Mouse (Mus musculus): Measurements from ENCODE around the gene Relb. TPM values are rescaled to one million over a fixed set of nuclear protein-coding genes. Genes with fewer than 3 reads are reported as not detected.

Gene Relb
- polyA plus RNA-seq, 1 experiment = 144 TPM

DNA sequence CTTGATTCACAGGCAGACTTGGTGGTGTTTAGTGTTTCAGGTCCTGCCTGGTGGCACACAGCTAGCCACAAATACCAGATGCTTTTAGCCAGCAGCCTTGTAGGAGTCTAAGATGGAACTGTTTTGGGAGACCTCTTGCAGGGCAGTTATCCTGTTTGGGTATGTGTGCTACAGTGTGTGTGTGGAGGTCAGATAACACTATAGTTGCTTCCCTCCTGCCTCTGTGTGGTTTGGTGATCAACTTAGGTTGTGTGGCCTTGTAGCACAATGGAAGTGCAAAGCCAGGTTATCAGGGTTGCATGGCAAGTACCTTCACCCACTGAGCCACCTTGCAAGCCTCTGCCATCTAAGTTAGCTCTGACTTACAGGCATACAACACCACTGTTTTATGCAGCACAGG is 3.5 kb upstream of the Relb start:
- Histone ChIP-seq H3K36me3 (ENCODE audit: control insufficient read depth, insufficient read depth, low read length) (peaks cover 45% of the 10 kb centered on the region), H3K4me3 (ENCODE audit: low read depth, low read length) (no peak overlapping the region), H3K27ac (ENCODE audit: insufficient read depth, low read depth, low read length) (no peak overlapping the region), H3K4me1 (ENCODE audit: control insufficient read depth, insufficient read depth, insufficient read length, low read length) (peaks cover 27% of the 10 kb centered on the region), H3K27me3 (ENCODE audit: control insufficient read depth, insufficient read depth, low read length) (no peaks in the 10 kb centered on the region)
- TF ChIP-seq POLR2A (IDR thresholded peaks at IDR 0.05; ENCODE audit: low read depth, low read length) = no peak
- no peak for TF ChIP-seq CTCF (IDR thresholded peaks at IDR 0.05; ENCODE audit: extremely low read depth, insufficient read length, insufficient replicate concordance, low read depth, low read length)

DNA sequence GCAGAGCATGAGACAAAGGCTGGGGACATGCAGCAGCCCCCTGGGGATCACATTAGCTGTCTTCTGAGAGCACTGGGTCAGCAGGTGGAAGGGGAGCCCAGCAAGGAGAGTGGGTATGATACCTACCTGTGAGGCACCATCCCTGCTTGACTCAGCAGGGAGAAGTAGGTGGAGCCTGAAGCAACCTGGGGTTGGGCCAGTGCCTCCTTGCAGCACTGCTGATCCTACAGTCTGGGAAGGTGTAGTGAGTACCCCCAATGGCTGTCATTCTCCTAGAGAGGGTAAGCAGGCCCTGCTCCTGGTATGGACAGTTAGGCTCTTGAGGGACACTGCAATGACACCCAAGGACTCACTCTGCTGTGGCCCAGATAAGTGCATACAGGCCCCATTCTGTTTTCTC is 3.0 kb upstream of the Relb start:
- Histone ChIP-seq H3K4me3 (ENCODE audit: low read depth, low read length) (no peak overlapping the region), H3K27ac (ENCODE audit: insufficient read depth, low read depth, low read length) (no peak overlapping the region), H3K36me3 (ENCODE audit: control insufficient read depth, insufficient read depth, low read length) (peaks cover 40% of the 10 kb centered on the region), H3K4me1 (ENCODE audit: control insufficient read depth, insufficient read depth, insufficient read length, low read length) (peaks cover 29% of the 10 kb centered on the region), H3K27me3 (ENCODE audit: control insufficient read depth, insufficient read depth, low read length) (no peaks in the 10 kb centered on the region)
- TF ChIP-seq POLR2A (IDR thresholded peaks at IDR 0.05; ENCODE audit: low read depth, low read length) = no peak
- TF ChIP-seq CTCF (IDR thresholded peaks at IDR 0.05; ENCODE audit: extremely low read depth, insufficient read length, insufficient replicate concordance, low read depth, low read length) = no peak

DNA sequence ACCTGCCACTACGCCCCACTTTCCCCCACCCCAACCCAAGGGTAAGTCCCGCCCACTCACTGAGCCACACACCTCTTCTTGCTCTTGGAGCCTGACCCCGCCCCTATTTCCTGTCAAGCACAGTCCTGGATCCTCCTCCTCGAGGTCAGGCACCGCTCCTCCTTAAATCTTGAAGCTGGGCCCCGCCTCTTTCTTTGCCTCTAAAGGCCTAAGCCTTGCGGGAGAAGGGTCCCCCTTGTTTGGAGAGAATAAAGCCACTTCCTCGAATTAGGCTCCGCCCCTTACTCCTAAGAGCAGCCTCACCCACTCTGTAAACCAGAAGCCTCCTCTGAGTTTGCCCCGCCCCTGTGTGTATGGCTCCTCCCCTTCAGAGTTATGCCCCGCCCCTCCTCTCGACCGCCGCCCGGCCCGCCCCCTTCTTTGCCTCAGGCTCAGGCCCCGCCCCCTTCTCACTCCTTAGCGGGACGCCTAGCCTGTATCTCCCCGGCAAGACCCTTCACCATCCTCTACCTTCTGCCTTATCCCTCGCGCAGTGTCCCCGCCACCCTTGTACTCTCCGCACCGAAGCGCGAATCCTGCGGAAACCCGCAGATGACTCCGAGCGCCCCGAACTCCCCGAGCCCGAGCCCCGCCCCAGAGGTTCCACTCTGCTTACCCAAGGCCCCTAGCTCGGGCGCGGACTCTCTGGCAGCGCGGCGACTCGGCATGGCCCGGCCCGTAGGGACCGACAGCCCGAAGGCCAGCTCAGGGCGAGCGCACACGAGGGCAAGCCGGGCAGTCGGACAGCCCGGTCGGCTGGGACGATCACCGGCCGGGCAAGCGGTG is 490 bp downstream of the Relb start:
- WGBS = under 1% methylated on average over 57 of the region's 57 CpGs
- Histone ChIP-seq H3K4me1 (ENCODE audit: control insufficient read depth, insufficient read depth, insufficient read length, low read length) (peaks cover 17% of the 10 kb centered on the region), H3K36me3 (ENCODE audit: control insufficient read depth, insufficient read depth, low read length) (peaks cover 14% of the 10 kb centered on the region), H3K27me3 (ENCODE audit: control insufficient read depth, insufficient read depth, low read length) (no peaks in the 10 kb centered on the region), H3K27ac (ENCODE audit: insufficient read depth, low read depth, low read length) (peak overlapping the region; percentile 93), H3K4me3 (ENCODE audit: low read depth, low read length) (peak overlapping the region; percentile 90)
- TF ChIP-seq CTCF (IDR thresholded peaks at IDR 0.05; ENCODE audit: extremely low read depth, insufficient read length, insufficient replicate concordance, low read depth, low read length) (no peak), POLR2A (IDR thresholded peaks at IDR 0.05; ENCODE audit: low read depth, low read length) (no peak; the same call in 1 of the 2 replicates)

- peak overlapping the region; percentile 90 for H3K4me3 ChIP-seq (ENCODE audit: low read depth, low read length)
- 6% methylated on average over 17 of the region's 17 CpGs for WGBS
These were observed 1.1 kb downstream of the Relb start for GRCm38 (mm10) chr7:19628192-19628535.

GRCm38 (mm10) chr7:19627721-19628120 is 1.5 kb downstream of the Relb start:
- 43% methylated on average over 3 of the region's 3 CpGs for WGBS
- peaks cover 4% of the 10 kb centered on the region; the same call in 1 of the 2 replicates for H3K36me3 ChIP-seq (ENCODE audit: control insufficient read depth, insufficient read depth, low read length)
- peak overlapping the region; percentile 90 for H3K4me3 ChIP-seq (ENCODE audit: low read depth, low read length)
- peak overlapping the region; percentile 86 for H3K27ac ChIP-seq (ENCODE audit: insufficient read depth, low read depth, low read length)
- no peaks in the 10 kb centered on the region for H3K27me3 ChIP-seq (ENCODE audit: control insufficient read depth, insufficient read depth, low read length)
- TF ChIP-seq CTCF (IDR thresholded peaks at IDR 0.05; ENCODE audit: extremely low read depth, insufficient read length, insufficient replicate concordance, low read depth, low read length) (no peak), POLR2A (IDR thresholded peaks at IDR 0.05; ENCODE audit: low read depth, low read length) (no peak)
- peaks cover 24% of the 10 kb centered on the region for H3K4me1 ChIP-seq (ENCODE audit: control insufficient read depth, insufficient read depth, insufficient read length, low read length)

More at GRCm38 (mm10) chr7:19628192-19628535, 1.1 kb downstream of the Relb start:
- peaks cover 20% of the 10 kb centered on the region for H3K4me1 ChIP-seq (ENCODE audit: control insufficient read depth, insufficient read depth, insufficient read length, low read length)
- no peaks in the 10 kb centered on the region for H3K27me3 ChIP-seq (ENCODE audit: control insufficient read depth, insufficient read depth, low read length)
- H3K36me3 ChIP-seq (ENCODE audit: control insufficient read depth, insufficient read depth, low read length) = peaks cover 8% of the 10 kb centered on the region
- peak overlapping the region; percentile 86 for H3K27ac ChIP-seq (ENCODE audit: insufficient read depth, low read depth, low read length)
- TF ChIP-seq POLR2A (IDR thresholded peaks at IDR 0.05; ENCODE audit: low read depth, low read length) (peak; percentile 53), CTCF (IDR thresholded peaks at IDR 0.05; ENCODE audit: extremely low read depth, insufficient read length, insufficient replicate concordance, low read depth, low read length) (no peak)

GRCm38 (mm10) chr7:19623433-19623832 is 5.8 kb downstream of the Relb start:
- no peaks in the 10 kb centered on the region for H3K27me3 ChIP-seq (ENCODE audit: control insufficient read depth, insufficient read depth, low read length)
- H3K4me1 ChIP-seq (ENCODE audit: control insufficient read depth, insufficient read depth, insufficient read length, low read length) = peaks cover 31% of the 10 kb centered on the region
- peaks cover 9% of the 10 kb centered on the region for H3K36me3 ChIP-seq (ENCODE audit: control insufficient read depth, insufficient read depth, low read length)
- peak overlapping the region; percentile 41 for H3K4me3 ChIP-seq (ENCODE audit: low read depth, low read length)
- peak overlapping the region; percentile 98 for H3K27ac ChIP-seq (ENCODE audit: insufficient read depth, low read depth, low read length)
- WGBS = 13% methylated on average over 2 of the region's 2 CpGs
- no peak for TF ChIP-seq POLR2A (IDR thresholded peaks at IDR 0.05; ENCODE audit: low read depth, low read length)
- TF ChIP-seq CTCF (IDR thresholded peaks at IDR 0.05; ENCODE audit: extremely low read depth, insufficient read length, insufficient replicate concordance, low read depth, low read length) = no peak

GRCm38 (mm10) chr7:19622241-19622640 is 7.0 kb downstream of the Relb start:
- peak overlapping the region; percentile 98 for H3K27ac ChIP-seq (ENCODE audit: insufficient read depth, low read depth, low read length)
- no peak for TF ChIP-seq POLR2A (IDR thresholded peaks at IDR 0.05; ENCODE audit: low read depth, low read length)
- TF ChIP-seq CTCF (IDR thresholded peaks at IDR 0.05; ENCODE audit: extremely low read depth, insufficient read length, insufficient replicate concordance, low read depth, low read length) = no peak
- peaks cover 18% of the 10 kb centered on the region for H3K36me3 ChIP-seq (ENCODE audit: control insufficient read depth, insufficient read depth, low read length)
- peaks cover 31% of the 10 kb centered on the region for H3K4me1 ChIP-seq (ENCODE audit: control insufficient read depth, insufficient read depth, insufficient read length, low read length)
- H3K27me3 ChIP-seq (ENCODE audit: control insufficient read depth, insufficient read depth, low read length) = no peaks in the 10 kb centered on the region
- WGBS = 26% methylated on average over 6 of the region's 6 CpGs
- peak overlapping the region; percentile 41; the same call in 1 of the 2 replicates for H3K4me3 ChIP-seq (ENCODE audit: low read depth, low read length)
